Comparison of ENCODE assay signal across 9 mouse cellular contexts in the genomic region with DNA sequence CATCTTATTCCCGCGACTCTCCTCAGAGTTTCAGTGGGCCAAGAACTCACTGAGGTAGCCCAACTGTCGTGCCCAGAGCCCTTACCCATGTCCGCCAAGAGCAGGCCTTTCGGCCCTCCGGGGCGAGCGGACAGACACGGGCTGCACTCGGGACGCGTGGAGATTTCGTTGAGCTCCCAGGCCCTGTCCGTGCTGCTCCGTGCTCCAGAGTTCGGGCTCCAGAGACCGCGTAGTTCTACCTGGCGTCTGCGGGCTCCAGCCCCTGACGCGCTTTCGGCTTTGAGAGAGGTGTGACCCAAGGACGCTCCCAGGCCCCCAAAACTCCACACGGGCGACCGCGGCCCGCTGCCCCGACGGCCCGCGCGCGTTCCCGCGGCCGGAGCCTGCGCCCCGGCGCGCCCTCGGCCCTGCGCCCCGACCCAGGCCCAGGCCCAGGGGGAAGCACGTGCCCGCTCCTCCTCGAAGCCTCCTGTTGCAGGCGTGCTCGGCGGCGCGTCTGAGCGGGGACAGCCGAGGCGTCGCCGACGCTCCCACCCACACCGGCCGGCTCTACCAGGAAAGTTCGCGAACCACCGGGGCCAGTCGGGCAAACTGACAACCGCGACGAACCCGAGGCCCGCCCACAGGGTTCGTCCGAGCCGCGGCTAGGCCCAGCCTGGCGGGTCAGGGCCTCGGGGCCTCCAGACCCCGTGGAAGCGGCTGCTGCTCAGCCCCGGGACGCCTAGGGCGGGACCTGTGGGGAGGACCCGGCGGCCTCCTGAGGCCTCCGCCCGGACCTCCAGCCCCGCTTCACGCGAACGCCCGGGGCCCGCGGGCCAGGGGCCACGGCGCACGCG. TPM values are rescaled to one million over a fixed set of nuclear protein-coding genes. Genes with fewer than 3 reads are reported as not detected.
A peak's percentile ranks its signal among the peaks of the same experiment; 100 is the strongest.
DNase-seq lines count a peak whose midpoint lies in the region; ATAC-seq and TF ChIP-seq lines count a peak whose summit lies in the region.
"Had no signal": no experiment of that assay in that cellular context is flagged by ENCODE, and none has a peak within 500 bp of the region (broad histone marks: within the 10 kb centered on the region; RNA-seq: fewer than 3 reads in every experiment).

No protein-coding gene starts in this region.

- H3K27me3 ChIP-seq in kidney, adult 2 months (replicated peaks; ENCODE audit: control insufficient read depth, insufficient read depth, low read length): peaks cover 19% of the 10 kb centered on the region
- H3K27me3 ChIP-seq in forebrain, postnatal 0 days (ENCODE audit: insufficient read depth, low read length): peaks cover 6% of the 10 kb centered on the region
- peaks cover 85% of the 10 kb centered on the region for H3K27me3 ChIP-seq in kidney, embryonic 16.5 days (ENCODE audit: insufficient read depth, low read length)
- H3K27me3 ChIP-seq in neural tube, embryonic 12.5 days (replicated peaks): peaks cover 80% of the 10 kb centered on the region

- H3K9me3 ChIP-seq in forebrain, postnatal 0 days (ENCODE audit: low read length): no peaks in the 10 kb centered on the region
- no peaks in the 10 kb centered on the region for H3K9me3 ChIP-seq in kidney, embryonic 16.5 days (ENCODE audit: low read length)
- H3K9me3 ChIP-seq in neural tube, embryonic 12.5 days: no peaks in the 10 kb centered on the region

- TF ChIP-seq POLR2A in kidney, adult 2 months (IDR thresholded peaks at IDR 0.05; ENCODE audit: low read depth, low read length): no peak

- peak; percentile 4 for DNase-seq in kidney, adult 2 months
- DNase-seq in kidney, adult 8-10 months: no peak
- peak; percentile 40 for DNase-seq in embryo, embryonic 10 days (ENCODE audit: low spot score)
- DNase-seq in forebrain, postnatal 0 days: peak; percentile 50
- DNase-seq in frontal cortex, postnatal 14 days (ENCODE audit: low spot score in 2 of 2): no peak
- DNase-seq in thymus, postnatal 25 days: no peak

- no peaks in the 10 kb centered on the region for H3K36me3 ChIP-seq in kidney, adult 2 months (ENCODE audit: control insufficient read depth, insufficient read depth, low read length)
- H3K36me3 ChIP-seq in forebrain, postnatal 0 days (ENCODE audit: insufficient read depth): no peaks in the 10 kb centered on the region
- no peaks in the 10 kb centered on the region for H3K36me3 ChIP-seq in kidney, embryonic 16.5 days (ENCODE audit: insufficient read depth, low read length)
- no peaks in the 10 kb centered on the region for H3K36me3 ChIP-seq in neural tube, embryonic 12.5 days

- no peak for TF ChIP-seq CTCF in kidney, adult 2 months (conservative IDR thresholded peaks at IDR 0.05; ENCODE audit: insufficient read depth, insufficient read length, low read depth, low read length)
- TF ChIP-seq CTCF in forebrain, postnatal 0 days (IDR thresholded peaks at IDR 0.05; ENCODE audit: low read depth): no peak

- H3K27ac ChIP-seq in kidney, adult 2 months (ENCODE audit: insufficient read depth, low read depth, low read length): no peak overlapping the region
- no peak overlapping the region for H3K27ac ChIP-seq in forebrain, postnatal 0 days (ENCODE audit: low read depth, low read length)
- no peak overlapping the region for H3K27ac ChIP-seq in kidney, embryonic 16.5 days (ENCODE audit: low read length)
- no peak overlapping the region for H3K27ac ChIP-seq in neural tube, embryonic 12.5 days

- H3K4me2 ChIP-seq in forebrain, postnatal 0 days (ENCODE audit: low read depth): peak overlapping the region; percentile 37
- no peak overlapping the region for H3K4me2 ChIP-seq in kidney, embryonic 16.5 days (replicated peaks; ENCODE audit: low read depth, low read length)
- peak overlapping the region; percentile 25 for H3K4me2 ChIP-seq in neural tube, embryonic 12.5 days (replicated peaks)

- 5% methylated on average over 96 of the region's 96 CpGs for WGBS in kidney, adult 2 months
- WGBS in forebrain, postnatal 0 days: 10% methylated on average over 95 of the region's 96 CpGs
- WGBS in kidney, embryonic 16.5 days: 1% methylated on average over 92 of the region's 96 CpGs
- 1% methylated on average over 96 of the region's 96 CpGs for WGBS in neural tube, embryonic 12.5 days

- no peak overlapping the region for H3K4me3 ChIP-seq in kidney, adult 2 months (ENCODE audit: insufficient read depth, low read depth, low read length)
- peak overlapping the region; percentile 9; the same call in 1 of the 2 replicates for H3K4me3 ChIP-seq in forebrain, postnatal 0 days (ENCODE audit: low read depth, low read length)
- peak overlapping the region; percentile 10; the same call in 1 of the 2 replicates for H3K4me3 ChIP-seq in kidney, embryonic 16.5 days (ENCODE audit: low read length)
- H3K4me3 ChIP-seq in neural tube, embryonic 12.5 days: 0 out of 2 replicates have a peak overlapping the region, but pooled peaks have one; percentile 3

- H3K9ac ChIP-seq in forebrain, postnatal 0 days: no peak overlapping the region
- no peak overlapping the region for H3K9ac ChIP-seq in kidney, embryonic 16.5 days (replicated peaks; ENCODE audit: low read length)
- H3K9ac ChIP-seq in neural tube, embryonic 12.5 days: no peak overlapping the region

- H3K4me1 ChIP-seq in kidney, adult 2 months (ENCODE audit: control insufficient read depth, insufficient read depth, low read length): no peaks in the 10 kb centered on the region
- no peaks in the 10 kb centered on the region for H3K4me1 ChIP-seq in forebrain, postnatal 0 days (ENCODE audit: insufficient read depth)
- H3K4me1 ChIP-seq in kidney, embryonic 16.5 days (ENCODE audit: insufficient read depth, low read length): peaks cover 10% of the 10 kb centered on the region
- peaks cover 16% of the 10 kb centered on the region for H3K4me1 ChIP-seq in neural tube, embryonic 12.5 days

- ATAC-seq in forebrain, postnatal 0 days: no peak
- ATAC-seq in kidney, embryonic 16.5 days (ENCODE audit: low FRiP score, low TSS enrichment): peak; percentile 53; the same call in 1 of the 2 replicates
- ATAC-seq in neural tube, embryonic 12.5 days (ENCODE audit: low FRiP score, low read depth): peak; percentile 27

RNA-seq across cellular contexts. Expression of gene Otx1, which starts 9.7 kb away (rescaled TPM):
- not detected in 2 replicates for polyA plus RNA-seq in kidney, adult 2 months (2012; rRNA removed)
- total RNA-seq in forebrain, postnatal 0 days (2014; rRNA removed): 2.3 and 3.9 TPM in 2 replicates
- 5.7 and 5.9 TPM in 2 replicates for polyA plus RNA-seq in forebrain, postnatal 0 days (2015; fragmentation: Nextera tagmentation; extraction: Ambion mirVana)
- polyA plus RNA-seq in kidney, embryonic 16.5 days (2015; fragmentation: Nextera tagmentation; extraction: Ambion mirVana): not detected in 2 replicates
- polyA plus RNA-seq in neural tube, embryonic 12.5 days (2016; fragmentation: Nextera tagmentation; extraction: Ambion mirVana): not detected in 2 replicates
- total RNA-seq: gastrocnemius, postnatal 4 days had no signal

Comparison
In these comparisons a context has a peak if more than half of its experiments do, and no peak if none do; other contexts are left out.
1. DNase-seq: peak in kidney, adult 2 months (single experiment), embryo, embryonic 10 days (single experiment) and forebrain, postnatal 0 days (single experiment); none in kidney, adult 8-10 months (0 of 2), frontal cortex, postnatal 14 days (0 of 2) and thymus, postnatal 25 days (single experiment).